In the genomic region with DNA sequence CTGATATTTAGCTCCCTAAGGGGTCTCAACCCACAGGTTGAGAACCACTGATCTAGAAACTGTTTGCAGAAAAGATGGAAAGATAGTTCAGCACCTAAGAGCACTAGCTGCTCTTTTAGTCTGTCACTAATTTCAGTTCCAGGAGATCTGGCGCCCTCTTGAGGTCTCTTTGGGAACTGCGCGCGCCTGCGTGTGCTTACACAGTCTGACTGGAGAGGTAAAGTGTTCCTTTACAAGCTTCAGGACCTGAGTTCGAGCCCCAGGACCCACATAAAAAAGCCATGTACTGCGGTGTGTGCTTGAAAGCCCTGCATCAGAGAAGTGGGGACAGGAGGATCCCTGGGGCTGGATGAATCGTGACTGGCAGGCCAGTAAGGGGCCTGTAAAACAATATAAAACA, we compare ENCODE assay signal across 10 mouse cellular contexts. TPM values are rescaled to one million over a fixed set of nuclear protein-coding genes. Genes with fewer than 3 reads are reported as not detected.
DNase-seq lines count a peak whose midpoint lies in the region; TF ChIP-seq lines count a peak whose summit lies in the region.
"Had no signal": no experiment of that assay in that cellular context is flagged by ENCODE, and none has a peak within 500 bp of the region (broad histone marks: within the 10 kb centered on the region; RNA-seq: fewer than 3 reads in every experiment).

No protein-coding gene starts in this region.

- no peak overlapping the region for H3K4me3 ChIP-seq in bone marrow macrophage, adult 2 months (ENCODE audit: insufficient read depth, low read length)
- no peak overlapping the region for H3K4me3 ChIP-seq in limb, embryonic 10.5 days
- H3K4me3 ChIP-seq: stomach, embryonic 15.5 days had no signal

- DNase-seq in heart, adult 18-20 months = peak; percentile 23 to 74
- no peak for DNase-seq in heart, adult 8-10 months (ENCODE audit: low spot score)
- DNase-seq in right cerebral cortex, postnatal 14 days = peak; percentile 45
- no peak for DNase-seq in right cerebral cortex, postnatal 36 days (ENCODE audit: low spot score in 2 of 2)
- peak; percentile 53 for DNase-seq in limb, embryonic 10.5 days (ENCODE audit: low spot score)
- DNase-seq in retina, postnatal 1 day = peak; percentile 48
- DNase-seq in cerebellum, adult 9-11 months = no peak

- peak; percentile 83 for TF ChIP-seq CTCF in bone marrow macrophage, adult 2 months (IDR thresholded peaks at IDR 0.05; ENCODE audit: low read depth, low read length)

- H3K27ac ChIP-seq in bone marrow macrophage, adult 2 months (ENCODE audit: insufficient read depth, low read depth, low read length) = no peak overlapping the region
- H3K27ac ChIP-seq in limb, embryonic 10.5 days = no peak overlapping the region
- H3K27ac ChIP-seq: stomach, embryonic 15.5 days had no signal

- no peaks in the 10 kb centered on the region for H3K9me3 ChIP-seq in limb, embryonic 10.5 days (replicated peaks)
- H3K9me3 ChIP-seq: stomach, embryonic 15.5 days had no signal

- peaks cover 14% of the 10 kb centered on the region for H3K4me1 ChIP-seq in bone marrow macrophage, adult 2 months (ENCODE audit: control insufficient read depth, insufficient read depth, low read length)
- no peaks in the 10 kb centered on the region for H3K4me1 ChIP-seq in limb, embryonic 10.5 days
- H3K4me1 ChIP-seq: stomach, embryonic 15.5 days had no signal

- TF ChIP-seq POLR2A in bone marrow macrophage, adult 2 months (IDR thresholded peaks at IDR 0.05; ENCODE audit: borderline replicate concordance, low read depth, low read length) = no peak

- WGBS in limb, embryonic 10.5 days = 48% methylated on average over 8 of the region's 8 CpGs

- H3K27me3 ChIP-seq in limb, embryonic 10.5 days (ENCODE audit: low read depth, poor library complexity, severe bottlenecking) = no peaks in the 10 kb centered on the region
- H3K27me3 ChIP-seq: stomach, embryonic 15.5 days had no signal

- no peaks in the 10 kb centered on the region for H3K36me3 ChIP-seq in limb, embryonic 10.5 days
- H3K36me3 ChIP-seq: stomach, embryonic 15.5 days had no signal

RNA-seq across cellular contexts. Expression of a gene that starts 2.1 kb away (rescaled TPM):
- total RNA-seq in heart, adult 18-20 months (2021) = not detected
- total RNA-seq in heart, adult 8-10 months (2022) = not detected
- 8.1 and 8.5 TPM in 2 replicates for polyA plus RNA-seq in bone marrow macrophage, adult 2 months (2012; ENCODE audit: insufficient read depth, insufficient read length, missing spikeins)
- not detected in 2 replicates for polyA plus RNA-seq in limb, embryonic 10.5 days (2016; fragmentation: Nextera tagmentation; extraction: Ambion mirVana)
- total RNA-seq: left cerebral cortex, postnatal 10 days had no signal

RNA-seq across cellular contexts. Expression of a gene that starts 28.8 kb away (rescaled TPM):
- not detected for total RNA-seq in heart, adult 18-20 months (2021)
- total RNA-seq in heart, adult 8-10 months (2022) = under 1 TPM in 1 of 4 experiments, not detected in 3; 0.27 TPM
- 1.6 and 3.5 TPM in 2 replicates for polyA plus RNA-seq in bone marrow macrophage, adult 2 months (2012; ENCODE audit: insufficient read depth, insufficient read length, missing spikeins)
- polyA plus RNA-seq in limb, embryonic 10.5 days (2016; fragmentation: Nextera tagmentation; extraction: Ambion mirVana) = not detected in 2 replicates
- total RNA-seq: left cerebral cortex, postnatal 10 days had no signal
- polyA plus RNA-seq: stomach, embryonic 15.5 days had no signal

RNA-seq across cellular contexts. Expression of a gene that starts 31.1 kb away (rescaled TPM):
- 10 to 100 TPM; 18.5 to 19.5 TPM for total RNA-seq in heart, adult 18-20 months (2021)
- 10 to 100 TPM; 17.9 to 25.0 (median 20.5) TPM for total RNA-seq in heart, adult 8-10 months (2022)
- 13.0 and 16.9 TPM in 2 replicates for polyA plus RNA-seq in bone marrow macrophage, adult 2 months (2012; ENCODE audit: insufficient read depth, insufficient read length, missing spikeins)
- 6.2 TPM in 2 replicates for polyA plus RNA-seq in limb, embryonic 10.5 days (2016; fragmentation: Nextera tagmentation; extraction: Ambion mirVana)

RNA-seq across cellular contexts. Expression of a gene that starts 38.1 kb away (rescaled TPM):
- not detected for total RNA-seq in heart, adult 18-20 months (2021)
- not detected for total RNA-seq in heart, adult 8-10 months (2022)
- not detected in 2 replicates for polyA plus RNA-seq in bone marrow macrophage, adult 2 months (2012; ENCODE audit: insufficient read depth, insufficient read length, missing spikeins)
- not detected in 2 replicates for polyA plus RNA-seq in limb, embryonic 10.5 days (2016; fragmentation: Nextera tagmentation; extraction: Ambion mirVana)

Comparison
In these comparisons a context has a peak if more than half of its experiments do, and no peak if none do; other contexts are left out.
1. DNase-seq: peak in heart, adult 18-20 months (2 of 2), right cerebral cortex, postnatal 14 days (single experiment), limb, embryonic 10.5 days (single experiment) and retina, postnatal 1 day (single experiment); none in heart, adult 8-10 months (single experiment), right cerebral cortex, postnatal 36 days (0 of 2) and cerebellum, adult 9-11 months (single experiment).